Mouse (Mus musculus) C2C12 (cell line): ENCODE measurements around the gene Bcl2.

Experiments used
- CEBPB ChIP-seq: IDR thresholded peaks from one replicate; pipeline ENCODE4 v1.6.1; 2011; ENCODE audit warnings: low read depth, mild to moderate bottlenecking, control low read depth, moderate library complexity
- CTCF ChIP-seq: IDR thresholded peaks from one replicate; pipeline ENCODE4 v1.5.1; 2011; ENCODE audit not compliant: control insufficient read depth, insufficient read depth, insufficient read length
- FOSL1 ChIP-seq: IDR thresholded peaks from one replicate; pipeline ENCODE4 v1.8.0; 2011; ENCODE audit warnings: mild to moderate bottlenecking, low read length; ENCODE audit not compliant: poor library complexity, insufficient read depth, severe bottlenecking
- MAX ChIP-seq: IDR thresholded peaks from one replicate; pipeline ENCODE4 v1.6.1; 2011; ENCODE audit warnings: mild to moderate bottlenecking, control low read depth
- MYOD1 ChIP-seq: IDR thresholded peaks from one replicate; pipeline ENCODE4 v1.6.1; 2011; ENCODE audit warnings: low read depth; ENCODE audit not compliant: control insufficient read depth, insufficient read length
- MYOG ChIP-seq: IDR thresholded peaks from one replicate; pipeline ENCODE4 v1.6.1; 2011; ENCODE audit not compliant: control insufficient read depth, insufficient read length; ENCODE audit errors: extremely low read depth
- USF1 ChIP-seq: IDR thresholded peaks from one replicate; pipeline ENCODE4 v1.6.1; 2011; ENCODE audit warnings: low read depth, mild to moderate bottlenecking, control low read depth, moderate library complexity

GRCm38 (mm10) chr1:106553846-106554802, 159.9 kb downstream of the Bcl2 start:
- no peak for TF ChIP-seq CTCF
- TF ChIP-seq USF1, result no peak
- no peak for TF ChIP-seq MYOG
- no peak for TF ChIP-seq FOSL1
- TF ChIP-seq MAX, result no peak
- TF ChIP-seq MYOD1, result no peak
- no peak for TF ChIP-seq CEBPB
